Mouse (Mus musculus): ENCODE data around the gene Olfr67.
"Not testable (repeated sequence)": the region's sequence is repeated elsewhere in the genome, so short reads cannot be mapped to it uniquely, and the experiment has no call there.

Gene Olfr67

GRCm38 (mm10) chr7:103767687-103768086 lies 23.9 kb downstream of the Olfr67 start:
- not testable (repeated sequence) for DNase-seq

- not testable (repeated sequence) for DNase-seq
These were observed 29.4 kb downstream of the Olfr67 start for GRCm38 (mm10) chr7:103762212-103762611.

- DNase-seq = no peak
These were observed 34.4 kb downstream of the Olfr67 start, which contains the start of gene Olfr630 for GRCm38 (mm10) chr7:103757233-103757632. Gene Olfr630 (minus strand): TSS chr7:103757333.

- DNase-seq = no peak
These were observed 46.8 kb downstream of the Olfr67 start, which contains the start of gene Olfr629 for GRCm38 (mm10) chr7:103744843-103745242. Gene Olfr629 (minus strand): TSS chr7:103744943.
